Mouse (Mus musculus): ENCODE measurements around the gene Zbtb7b.

Zbtb7b gene

GRCm38 (mm10) chr3:89388901-89389740 lies 5.5 kb downstream of the Zbtb7b start:
- DNase-seq: peak in 1 of 2 experiments; percentile 48

DNA sequence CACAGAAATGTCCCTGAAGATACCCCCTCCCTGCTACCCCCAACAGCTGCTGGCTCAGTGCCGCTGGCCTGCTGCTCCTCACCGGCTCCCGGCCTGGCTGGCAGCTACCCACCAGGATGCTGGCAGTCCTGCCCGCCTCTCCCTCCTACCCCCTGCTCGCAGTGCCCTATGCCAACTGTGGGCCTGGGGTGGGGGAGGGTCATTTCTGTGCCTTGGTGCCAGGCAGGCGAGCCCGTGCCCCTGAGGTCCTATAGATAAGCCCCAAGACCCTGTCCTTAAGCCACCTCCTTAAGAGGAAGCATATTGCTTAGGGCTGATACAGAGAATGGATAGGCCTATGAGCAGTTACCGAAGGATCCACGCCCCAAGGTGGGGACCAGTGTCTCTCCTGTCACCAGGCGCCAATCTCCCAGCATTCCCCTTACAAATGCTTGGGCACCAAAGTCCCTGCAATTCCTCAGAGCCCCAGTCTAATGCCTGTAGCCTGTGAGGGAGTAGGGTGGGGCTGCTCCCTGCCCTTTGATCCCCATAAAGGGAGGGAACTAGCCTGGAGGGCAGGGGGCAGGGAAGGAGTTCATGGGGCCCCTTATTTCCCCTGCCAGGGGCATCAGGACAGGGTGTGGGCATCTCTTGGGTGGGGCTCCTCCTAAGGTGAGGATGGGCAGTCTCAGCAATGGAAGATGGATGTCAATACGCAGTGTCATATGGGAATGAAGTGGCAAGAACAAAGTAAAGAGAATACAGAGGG lies 6.3 kb downstream of the Zbtb7b start:
- DNase-seq: peak in 1 of 2 experiments; percentile 40

DNA sequence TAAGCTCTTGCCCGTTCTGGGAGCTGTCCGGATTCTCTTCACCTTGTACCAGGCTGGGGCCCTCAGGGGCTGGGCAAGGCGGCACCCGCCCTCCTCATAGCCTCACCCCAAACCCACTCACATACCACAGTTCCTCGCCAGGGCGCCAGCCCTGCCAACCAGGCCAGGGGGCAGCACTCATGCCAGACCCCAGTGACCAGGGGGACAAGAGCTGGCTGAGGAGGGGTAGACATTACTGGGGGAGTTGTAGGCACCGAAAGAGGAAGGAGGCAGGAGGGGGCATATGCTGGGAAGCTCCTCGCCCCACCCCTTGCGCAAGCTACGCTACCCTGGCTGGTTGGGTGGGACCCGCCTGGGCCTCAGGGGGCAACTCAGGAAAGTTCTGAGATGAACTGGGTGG lies 6.9 kb downstream of the Zbtb7b start:
- DNase-seq: no peak

- peak in 1 of 2 experiments; percentile 45 for DNase-seq
These were observed 7.8 kb downstream of the Zbtb7b start for GRCm38 (mm10) chr3:89386438-89387420.

GRCm38 (mm10) chr3:89385451-89385850 lies 9.1 kb downstream of the Zbtb7b start:
- no peak for DNase-seq

GRCm38 (mm10) chr3:89384331-89385076 lies 10.1 kb downstream of the Zbtb7b start:
- no peak for DNase-seq

GRCm38 (mm10) chr3:89383651-89384255 lies 10.8 kb downstream of the Zbtb7b start:
- DNase-seq: no peak

GRCm38 (mm10) chr3:89382950-89383349 lies 11.6 kb downstream of the Zbtb7b start:
- no peak for DNase-seq

DNA sequence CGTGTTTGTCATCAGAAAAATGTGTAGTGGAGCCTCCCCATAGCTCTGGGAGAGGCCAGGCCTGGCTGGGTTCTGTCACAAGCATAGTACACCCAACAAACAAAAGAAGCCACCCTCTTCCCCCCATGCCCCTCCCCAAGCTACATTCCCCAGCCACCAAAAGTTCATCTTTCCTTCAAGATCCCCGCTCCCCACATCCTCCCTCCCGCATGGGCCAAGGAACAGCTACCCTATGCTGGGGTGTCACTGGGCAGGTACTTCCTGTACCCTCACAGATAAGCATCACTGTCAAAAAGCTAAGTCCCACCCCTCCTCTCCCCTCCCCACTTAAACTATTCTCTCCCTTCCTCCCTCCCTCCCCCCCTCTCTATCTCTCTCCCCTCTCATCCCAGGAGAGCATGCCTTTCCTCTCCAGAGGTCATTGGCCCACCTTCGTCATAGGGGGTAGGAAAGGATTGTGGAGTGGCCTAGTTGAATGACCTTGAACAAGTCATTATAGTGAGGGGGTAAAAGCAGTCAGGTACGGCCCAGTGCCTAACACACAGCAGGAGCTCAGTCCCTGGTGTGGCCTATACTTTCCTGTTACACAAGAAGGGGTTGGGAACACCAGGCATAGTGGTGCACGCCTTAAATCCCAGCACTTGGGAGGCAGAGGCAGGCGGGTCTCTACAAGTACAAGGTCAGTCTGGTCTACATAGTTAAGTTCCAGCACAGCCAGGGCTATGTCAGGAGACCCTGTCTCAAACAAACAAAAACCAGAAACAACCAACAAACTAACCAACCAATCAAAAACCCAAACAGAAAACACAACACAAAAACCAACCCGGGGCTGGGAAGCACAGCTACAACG lies 12.3 kb downstream of the Zbtb7b start:
- DNase-seq: no peak

DNA sequence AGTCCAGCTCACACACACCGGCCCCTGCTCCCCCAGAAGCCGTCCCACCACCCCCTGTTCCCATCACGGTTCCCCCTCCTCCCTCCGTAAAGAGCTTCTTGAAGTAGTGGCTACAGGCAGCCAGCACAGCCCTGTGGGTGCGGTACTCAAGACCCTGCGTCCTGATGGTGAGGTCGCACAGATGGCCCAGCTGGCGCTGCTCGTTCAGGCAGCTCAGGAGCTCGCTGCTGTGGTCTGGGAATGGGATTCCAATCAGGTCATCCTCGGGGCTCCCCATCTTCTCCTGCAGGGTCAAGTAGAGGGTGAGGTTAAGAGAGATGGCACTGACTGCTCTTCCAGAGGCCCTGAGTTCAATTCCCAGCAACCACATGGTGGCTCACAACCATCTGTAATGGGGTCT lies 13.3 kb downstream of the Zbtb7b start:
- DNase-seq: no peak

GRCm38 (mm10) chr3:89380711-89381110 lies 13.9 kb downstream of the Zbtb7b start:
- no peak for DNase-seq

DNA sequence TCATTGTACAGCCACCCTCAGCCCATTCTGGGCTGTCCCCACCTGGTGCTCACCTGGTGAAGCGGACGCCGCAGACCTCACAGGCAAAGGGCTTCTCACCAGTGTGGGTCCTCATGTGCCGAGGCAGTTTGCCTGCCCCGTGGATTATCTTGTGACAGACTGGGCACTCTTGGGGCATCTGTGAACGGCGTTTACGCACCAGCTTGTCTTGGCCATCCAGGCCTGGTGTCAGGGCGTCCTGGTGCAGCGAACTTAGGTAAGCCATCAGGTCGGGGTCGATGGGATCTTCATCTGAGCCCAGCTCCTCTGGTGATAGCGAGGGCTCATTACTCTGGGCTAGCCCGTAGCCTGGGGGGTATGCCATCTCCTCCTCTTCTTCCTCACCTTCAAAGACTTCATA lies 14.3 kb downstream of the Zbtb7b start:
- no peak for DNase-seq

- no peak for DNase-seq
These were observed 15.0 kb downstream of the Zbtb7b start for GRCm38 (mm10) chr3:89379388-89380131.

DNA sequence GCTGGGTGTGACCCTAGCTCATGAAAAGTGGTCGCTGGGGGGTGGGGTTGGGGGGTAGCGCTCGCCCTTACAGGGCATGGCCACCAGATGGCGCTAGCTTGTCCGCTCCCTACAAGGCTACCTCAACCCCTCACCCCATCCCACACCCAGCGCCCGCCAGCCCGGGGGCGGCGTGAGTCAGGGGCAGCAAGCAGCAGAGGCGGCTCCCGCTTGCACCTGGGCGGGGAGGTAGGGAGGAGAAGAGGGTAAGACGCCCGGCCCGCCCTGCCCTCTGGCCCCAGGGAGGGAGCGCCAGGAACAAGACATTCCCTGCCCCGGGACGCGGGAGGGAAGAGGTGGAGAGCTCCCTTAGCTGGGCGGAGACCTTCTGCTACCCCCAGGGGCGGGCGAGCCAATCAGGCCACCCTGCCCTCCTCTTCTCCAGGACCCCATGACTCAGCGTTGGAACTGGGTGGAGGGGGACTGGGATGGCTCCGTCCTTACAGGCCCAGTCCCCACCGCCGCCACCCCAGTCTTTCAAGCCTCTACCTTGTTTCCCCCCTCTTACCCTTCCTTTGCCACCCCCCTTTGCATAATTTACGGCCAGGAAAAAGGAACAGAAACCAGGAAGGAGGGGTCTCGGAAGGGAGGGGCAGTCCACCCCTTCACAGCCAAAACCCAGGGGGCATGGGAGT lies 16.0 kb downstream of the Zbtb7b start:
- DNase-seq: peak; percentile 83 to 90

- no peak for DNase-seq
These were observed 16.7 kb downstream of the Zbtb7b start for GRCm38 (mm10) chr3:89377831-89378230.

DNA sequence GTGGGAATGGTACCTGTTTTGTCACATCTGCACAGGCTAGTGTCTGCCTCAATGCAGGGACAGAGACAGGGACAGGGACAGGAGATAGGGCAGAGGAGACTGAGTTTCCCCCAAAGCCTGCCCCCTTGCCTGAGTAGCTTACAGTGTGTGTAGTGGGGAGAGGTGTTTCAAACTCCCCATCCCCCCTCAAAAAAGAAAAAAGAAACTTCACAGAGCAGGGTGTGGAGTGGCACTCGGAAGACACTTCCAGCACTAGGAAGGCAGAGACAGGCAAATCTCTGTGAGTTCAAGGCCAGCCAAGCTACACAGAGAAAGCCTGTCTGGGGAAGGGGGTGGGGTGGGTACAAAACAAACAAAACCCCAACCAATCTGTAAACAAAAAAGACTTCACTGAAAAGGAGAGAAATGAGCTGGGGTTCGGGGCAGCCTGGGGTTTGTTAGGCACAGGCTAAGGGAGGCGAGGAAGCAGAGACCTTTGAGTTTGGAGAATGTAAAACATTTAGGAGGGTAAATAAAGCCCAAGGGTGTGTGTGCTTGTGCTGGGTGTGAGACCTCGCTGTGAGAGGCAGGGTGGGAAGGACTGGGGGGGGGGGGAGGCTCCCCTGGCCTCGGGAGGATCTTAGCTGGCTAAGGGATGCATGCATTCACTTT lies 20.9 kb downstream of the Zbtb7b start:
- DNase-seq: no peak

GRCm38 (mm10) chr3:89367338-89367737 lies 27.2 kb downstream of the Zbtb7b start:
- DNase-seq: no peak
